Mouse (Mus musculus) heart, embryonic 16.5 days (tissue): ENCODE measurements around the gene Fgf14. TPM values are rescaled to one million over a fixed set of nuclear protein-coding genes. Genes with fewer than 3 reads are reported as not detected.
"Not testable (repeated sequence)": the region's sequence is repeated elsewhere in the genome, so short reads cannot be mapped to it uniquely, and the experiment has no call there.

ENCODE experiments used
- ATAC-seq: fragments of 200-750 bp; cut with Nextera tagmentation; replicated peaks from 2 replicates; pipeline ENCODE4 v1.8.0; 2017; ENCODE audit warnings: moderate number of reproducible peaks; ENCODE audit not compliant: insufficient read depth, low FRiP score; ENCODE audit errors: extremely low read depth
- H3K27ac ChIP-seq: fragments of 300-500 bp; sonication (generic); 2 replicates; pipeline ENCODE4 v1.5.1; 2014; ENCODE audit warnings: mild to moderate bottlenecking, low read length, control low read depth, moderate library complexity
- H3K27me3 ChIP-seq: fragments of 300-500 bp; sonication (generic); 2 replicates; pipeline ENCODE4 v1.6.1; 2014; ENCODE audit warnings: low read length, mixed read lengths; ENCODE audit not compliant: control insufficient read depth, insufficient read depth
- H3K36me3 ChIP-seq: fragments of 300-500 bp; sonication (generic); 2 replicates; pipeline ENCODE4 v1.6.1; 2014; ENCODE audit not compliant: control insufficient read depth, insufficient read depth
- H3K4me1 ChIP-seq: fragments of 300-500 bp; sonication (generic); 2 replicates; pipeline ENCODE4 v1.6.1; 2014; ENCODE audit warnings: low read length, mixed read lengths; ENCODE audit not compliant: control insufficient read depth, insufficient read depth
- H3K4me2 ChIP-seq: fragments of 300-500 bp; sonication (generic); 2 replicates; pipeline ENCODE4 v1.6.1; 2014; ENCODE audit warnings: low read depth, mild to moderate bottlenecking, control low read depth, low read length
- H3K4me3 ChIP-seq: fragments of 300-500 bp; sonication (generic); 2 replicates; pipeline ENCODE4 v1.5.1; 2014; ENCODE audit warnings: mild to moderate bottlenecking, control low read depth, low read length
- H3K9ac ChIP-seq: fragments of 300-500 bp; sonication (generic); 2 replicates; pipeline ENCODE4 v1.6.1; 2014; ENCODE audit warnings: low read length, control low read depth
- H3K9me3 ChIP-seq: fragments of 300-500 bp; sonication (generic); replicated peaks from 2 replicates; pipeline ENCODE4 v1.6.1; 2016; ENCODE audit warnings: low read length; ENCODE audit not compliant: control insufficient read depth
- WGBS: fragments of 180-500 bp; shearing (Covaris S2); extraction: QIAGEN DNeasy Blood & Tissue Kit; methylation state at CpG from one replicate; pipeline ENCODE4 v1.1.7; 2014; 5-methylcytosine and 5-hydroxymethylcytosine counted together
- polyA plus RNA-seq: library from polyadenylated mRNA; unstranded; fragments of >200 nt; fragmentation: Nextera tagmentation; extraction: Ambion mirVana; gene quantifications from 2 replicates; pipeline ENCODE4 v1.2.1, GENCODE M21; 2015

Gene Fgf14
- polyA plus RNA-seq, 1 experiment from 2014 or later, result 6.8 TPM

GRCm38 (mm10) chr14:124439298-124439697, 237.6 kb downstream of the Fgf14 start:
- ATAC-seq, H3K9me3 ChIP-seq: not testable (repeated sequence)
- 13% methylated on average over 3 of the region's 3 CpGs for WGBS

GRCm38 (mm10) chr14:124411890-124412289, 265.0 kb downstream of the Fgf14 start:
- Histone ChIP-seq H3K27me3 (no peaks in the 10 kb centered on the region), H3K9me3 (no peaks in the 10 kb centered on the region), H3K4me3 (no peak overlapping the region), H3K9ac (no peak overlapping the region), H3K4me2 (no peak overlapping the region), H3K4me1 (no peaks in the 10 kb centered on the region), H3K36me3 (no peaks in the 10 kb centered on the region), H3K27ac (no peak overlapping the region)
- WGBS, result 89% methylated on average over 2 of the region's 2 CpGs
- no peak for ATAC-seq

More at GRCm38 (mm10) chr14:124439298-124439697, 237.6 kb downstream of the Fgf14 start:
- H3K9ac ChIP-seq, H3K36me3 ChIP-seq, H3K4me3 ChIP-seq, H3K4me2 ChIP-seq, H3K27me3 ChIP-seq, H3K27ac ChIP-seq, H3K4me1 ChIP-seq: not testable (repeated sequence)

GRCm38 (mm10) chr14:124410945-124411344, 266.0 kb downstream of the Fgf14 start:
- no peak for ATAC-seq
- no peaks in the 10 kb centered on the region for H3K36me3 ChIP-seq
- no peaks in the 10 kb centered on the region for H3K27me3 ChIP-seq
- H3K9ac ChIP-seq, result no peak overlapping the region
- no peak overlapping the region for H3K4me3 ChIP-seq
- no peaks in the 10 kb centered on the region for H3K4me1 ChIP-seq
- WGBS, result 0% methylated on average over 1 of the region's 1 CpGs
- H3K27ac ChIP-seq, result no peak overlapping the region
- H3K9me3 ChIP-seq, result no peaks in the 10 kb centered on the region
- no peak overlapping the region for H3K4me2 ChIP-seq

GRCm38 (mm10) chr14:124328391-124328790, 348.5 kb downstream of the Fgf14 start:
- Histone ChIP-seq H3K9ac (no peak overlapping the region), H3K27ac (no peak overlapping the region), H3K4me3 (no peak overlapping the region), H3K4me2 (no peak overlapping the region), H3K9me3 (no peaks in the 10 kb centered on the region), H3K4me1 (no peaks in the 10 kb centered on the region), H3K27me3 (no peaks in the 10 kb centered on the region), H3K36me3 (no peaks in the 10 kb centered on the region)
- no peak for ATAC-seq

GRCm38 (mm10) chr14:124319017-124319718, 357.8 kb downstream of the Fgf14 start:
- H3K4me3 ChIP-seq, result no peak overlapping the region
- no peak overlapping the region for H3K4me2 ChIP-seq
- H3K27ac ChIP-seq, result no peak overlapping the region
- ATAC-seq, result no peak
- 43% methylated on average over 1 of the region's 1 CpGs for WGBS
- H3K9ac ChIP-seq, result no peak overlapping the region
- H3K4me1 ChIP-seq, result no peaks in the 10 kb centered on the region
- H3K9me3 ChIP-seq, result no peaks in the 10 kb centered on the region
- H3K27me3 ChIP-seq, result no peaks in the 10 kb centered on the region
- H3K36me3 ChIP-seq, result no peaks in the 10 kb centered on the region

GRCm38 (mm10) chr14:124315513-124315912, 361.4 kb downstream of the Fgf14 start:
- Histone ChIP-seq H3K27ac (no peak overlapping the region), H3K27me3 (no peaks in the 10 kb centered on the region), H3K4me1 (no peaks in the 10 kb centered on the region), H3K36me3 (no peaks in the 10 kb centered on the region), H3K4me2 (no peak overlapping the region), H3K4me3 (no peak overlapping the region), H3K9me3 (no peaks in the 10 kb centered on the region), H3K9ac (no peak overlapping the region)
- no peak for ATAC-seq
- 81% methylated on average over 2 of the region's 2 CpGs for WGBS

GRCm38 (mm10) chr14:124287027-124287426, 389.9 kb downstream of the Fgf14 start:
- Histone ChIP-seq H3K4me1 (no peaks in the 10 kb centered on the region), H3K9ac (no peak overlapping the region), H3K9me3 (no peaks in the 10 kb centered on the region), H3K4me3 (no peak overlapping the region), H3K4me2 (no peak overlapping the region), H3K27me3 (no peaks in the 10 kb centered on the region), H3K27ac (no peak overlapping the region), H3K36me3 (no peaks in the 10 kb centered on the region)
- ATAC-seq, result no peak

GRCm38 (mm10) chr14:124278384-124278944, 398.5 kb downstream of the Fgf14 start:
- no peaks in the 10 kb centered on the region for H3K36me3 ChIP-seq
- H3K4me3 ChIP-seq, result no peak overlapping the region
- H3K27ac ChIP-seq, result no peak overlapping the region
- no peaks in the 10 kb centered on the region for H3K9me3 ChIP-seq
- no peak overlapping the region for H3K9ac ChIP-seq
- H3K4me2 ChIP-seq, result no peak overlapping the region
- H3K4me1 ChIP-seq, result no peaks in the 10 kb centered on the region
- ATAC-seq, result no peak
- no peaks in the 10 kb centered on the region for H3K27me3 ChIP-seq

- H3K27ac ChIP-seq, result no peak overlapping the region
- no peak for ATAC-seq
- H3K27me3 ChIP-seq, result no peaks in the 10 kb centered on the region
- no peak overlapping the region for H3K9ac ChIP-seq
- H3K4me1 ChIP-seq, result no peaks in the 10 kb centered on the region
- no peaks in the 10 kb centered on the region for H3K9me3 ChIP-seq
- H3K4me3 ChIP-seq, result no peak overlapping the region
- no peak overlapping the region for H3K4me2 ChIP-seq
- no peaks in the 10 kb centered on the region for H3K36me3 ChIP-seq
These were observed 409.9 kb downstream of the Fgf14 start for GRCm38 (mm10) chr14:124266977-124267376.
